In genomic region chr11:96007516-96008235, GRCm38 (mm10) we compare ENCODE assay signal across 8 mouse cellular contexts. TPM values are rescaled to one million over a fixed set of nuclear protein-coding genes. Genes with fewer than 3 reads are reported as not detected.
A peak's percentile ranks its signal among the peaks of the same experiment; 100 is the strongest.
DNase-seq lines count a peak whose midpoint lies in the region; ATAC-seq and TF ChIP-seq lines count a peak whose summit lies in the region.

No protein-coding gene starts in this region.

- peak overlapping the region; percentile 37 for H3K9ac ChIP-seq in hindbrain, postnatal 0 days (replicated peaks; ENCODE audit: low read length)
- peak overlapping the region; percentile 95 for H3K9ac ChIP-seq in midbrain, embryonic 12.5 days (replicated peaks)

- DNase-seq in adrenal gland, postnatal 14 days, result peak; percentile 14
- no peak for DNase-seq in adrenal gland, adult 18-20 months (ENCODE audit: low spot score in 2 of 2)
- peak; percentile 32 for DNase-seq in thymus, postnatal 0 days (ENCODE audit: low spot score)
- DNase-seq in thymus, adult 2 months, result no peak
- peak; percentile 27 for DNase-seq in hindbrain, postnatal 0 days (ENCODE audit: low spot score)
- no peak for DNase-seq in left cerebral cortex, postnatal 10 days (ENCODE audit: extremely low spot score in 1 of 2, low spot score in 2 of 2)
- no peak for DNase-seq in left cerebral cortex, adult 18-20 months (ENCODE audit: low spot score in 2 of 2)

- 3% methylated on average over 33 of the region's 33 CpGs for WGBS in thymus, adult 2 months
- WGBS in hindbrain, postnatal 0 days, result under 1% methylated on average over 32 of the region's 33 CpGs
- 0% methylated on average over 33 of the region's 33 CpGs for WGBS in midbrain, embryonic 12.5 days

- H3K36me3 ChIP-seq in thymus, adult 2 months (ENCODE audit: control insufficient read depth, insufficient read depth, low read length), result no peaks in the 10 kb centered on the region
- H3K36me3 ChIP-seq in hindbrain, postnatal 0 days (ENCODE audit: insufficient read depth, low read length), result no peaks in the 10 kb centered on the region
- H3K36me3 ChIP-seq in midbrain, embryonic 12.5 days, result no peaks in the 10 kb centered on the region

- H3K4me3 ChIP-seq in thymus, adult 2 months (ENCODE audit: control insufficient read depth, insufficient read depth, low read length), result no peak overlapping the region
- peak overlapping the region; percentile 37 for H3K4me3 ChIP-seq in hindbrain, postnatal 0 days (ENCODE audit: low read length)
- peak overlapping the region; percentile 96 for H3K4me3 ChIP-seq in midbrain, embryonic 12.5 days

- no peak overlapping the region for H3K27ac ChIP-seq in thymus, adult 2 months (ENCODE audit: control insufficient read depth, insufficient read depth, low read length)
- peak overlapping the region; percentile 51; the same call in 1 of the 2 replicates for H3K27ac ChIP-seq in hindbrain, postnatal 0 days
- peak overlapping the region; percentile 99 for H3K27ac ChIP-seq in midbrain, embryonic 12.5 days (replicated peaks)

- no peak for TF ChIP-seq POLR2A in thymus, adult 2 months (IDR thresholded peaks at IDR 0.05; ENCODE audit: control insufficient read depth, extremely low read depth, insufficient read depth, low read length, poor library complexity)

- H3K4me1 ChIP-seq in thymus, adult 2 months (replicated peaks; ENCODE audit: control insufficient read depth, insufficient read depth, low read length), result peaks cover 16% of the 10 kb centered on the region; the same call in 1 of the 2 replicates
- H3K4me1 ChIP-seq in hindbrain, postnatal 0 days (ENCODE audit: insufficient read depth, low read length), result peaks cover 5% of the 10 kb centered on the region; the same call in 1 of the 2 replicates
- peaks cover 24% of the 10 kb centered on the region for H3K4me1 ChIP-seq in midbrain, embryonic 12.5 days

- H3K27me3 ChIP-seq in thymus, adult 2 months (ENCODE audit: control insufficient read depth, insufficient read depth, low read length), result peaks cover 25% of the 10 kb centered on the region
- peaks cover 9% of the 10 kb centered on the region; the same call in 1 of the 2 replicates for H3K27me3 ChIP-seq in hindbrain, postnatal 0 days (ENCODE audit: insufficient read depth, low read length)
- H3K27me3 ChIP-seq in midbrain, embryonic 12.5 days, result no peaks in the 10 kb centered on the region

- TF ChIP-seq CTCF in thymus, adult 2 months (IDR thresholded peaks at IDR 0.05; ENCODE audit: borderline replicate concordance, control insufficient read depth, extremely low read depth, insufficient read depth, low read length, poor library complexity), result no peak
- TF ChIP-seq CTCF in hindbrain, postnatal 0 days (IDR thresholded peaks at IDR 0.05; ENCODE audit: low read depth), result no peak

- intact Hi-C loops in left cerebral cortex, postnatal 10 days (cut with DNase I), result loop anchor here (10.0 kb wide), 1 partner anchor 277 kb away; the partner anchor contains the start of genes Hoxb7 and Hoxb8

- peak overlapping the region; percentile 55 for H3K4me2 ChIP-seq in hindbrain, postnatal 0 days (ENCODE audit: low read depth, low read length)
- peak overlapping the region; percentile 83 for H3K4me2 ChIP-seq in midbrain, embryonic 12.5 days (replicated peaks)

- ATAC-seq in hindbrain, postnatal 0 days, result no peak
- no peak; the same call in none of the 2 replicates for ATAC-seq in midbrain, embryonic 12.5 days (ENCODE audit: low FRiP score, low read depth)

- no peaks in the 10 kb centered on the region for H3K9me3 ChIP-seq in hindbrain, postnatal 0 days (ENCODE audit: low read length)
- no peaks in the 10 kb centered on the region for H3K9me3 ChIP-seq in midbrain, embryonic 12.5 days

RNA-seq across cellular contexts. Expression of gene Igf2bp1, which starts 1.9 kb away (rescaled TPM):
- total RNA-seq in adrenal gland, postnatal 14 days (2021), result 5.0 and 8.4 TPM in 2 replicates
- total RNA-seq in adrenal gland, adult 18-20 months (2021), result under 1 TPM; 0.22 to 0.53 TPM
- 1.3 and 1.5 TPM in 2 replicates for polyA plus RNA-seq in thymus, postnatal 0 days (2015; fragmentation: Nextera tagmentation; extraction: Ambion mirVana)
- polyA plus RNA-seq in thymus, adult 2 months (2012; rRNA removed), result 0.01 and 0.13 TPM in 2 replicates
- 4.1 and 5.3 TPM in 2 replicates for total RNA-seq in hindbrain, postnatal 0 days (2014; rRNA removed)
- polyA plus RNA-seq in hindbrain, postnatal 0 days (2015; fragmentation: Nextera tagmentation; extraction: Ambion mirVana), result 2.8 and 3.5 TPM in 2 replicates
- polyA plus RNA-seq in midbrain, embryonic 12.5 days (2016; fragmentation: Nextera tagmentation; extraction: Ambion mirVana), result 98.1 and 104 TPM in 2 replicates
- under 1 TPM; 0.10 to 0.75 TPM for total RNA-seq in left cerebral cortex, postnatal 10 days (2021)
- under 1 TPM in 1 of 2 experiments, not detected in 1; 0.37 TPM for total RNA-seq in left cerebral cortex, adult 18-20 months (2021)

RNA-seq across cellular contexts. Expression of gene Gip, which starts 16.7 kb away (rescaled TPM):
- not detected in 2 replicates for total RNA-seq in adrenal gland, postnatal 14 days (2021)
- total RNA-seq in adrenal gland, adult 18-20 months (2021), result not detected
- polyA plus RNA-seq in thymus, postnatal 0 days (2015; fragmentation: Nextera tagmentation; extraction: Ambion mirVana), result 3.1 and 3.8 TPM in 2 replicates
- polyA plus RNA-seq in thymus, adult 2 months (2012; rRNA removed), result 0.26 and 0.86 TPM in 2 replicates
- total RNA-seq in hindbrain, postnatal 0 days (2014; rRNA removed), result not detected in 2 replicates
- polyA plus RNA-seq in hindbrain, postnatal 0 days (2015; fragmentation: Nextera tagmentation; extraction: Ambion mirVana), result not detected in 2 replicates
- polyA plus RNA-seq in midbrain, embryonic 12.5 days (2016; fragmentation: Nextera tagmentation; extraction: Ambion mirVana), result not detected in 2 replicates
- total RNA-seq in left cerebral cortex, postnatal 10 days (2021), result not detected
- not detected for total RNA-seq in left cerebral cortex, adult 18-20 months (2021)

RNA-seq across cellular contexts. Expression of gene Snf8, which starts 27.0 kb away (rescaled TPM):
- 77.7 and 79.2 TPM in 2 replicates for total RNA-seq in adrenal gland, postnatal 14 days (2021)
- total RNA-seq in adrenal gland, adult 18-20 months (2021), result 10 to 100 TPM; 81.1 to 87.0 TPM
- polyA plus RNA-seq in thymus, postnatal 0 days (2015; fragmentation: Nextera tagmentation; extraction: Ambion mirVana), result 128 and 144 TPM in 2 replicates
- polyA plus RNA-seq in thymus, adult 2 months (2012; rRNA removed), result 28.7 and 30.3 TPM in 2 replicates
- 18.6 and 21.4 TPM in 2 replicates for total RNA-seq in hindbrain, postnatal 0 days (2014; rRNA removed)
- polyA plus RNA-seq in hindbrain, postnatal 0 days (2015; fragmentation: Nextera tagmentation; extraction: Ambion mirVana), result 114 and 115 TPM in 2 replicates
- 111 and 126 TPM in 2 replicates for polyA plus RNA-seq in midbrain, embryonic 12.5 days (2016; fragmentation: Nextera tagmentation; extraction: Ambion mirVana)
- 10 to 100 TPM; 87.1 to 96.3 TPM for total RNA-seq in left cerebral cortex, postnatal 10 days (2021)
- 100 to 1,000 TPM; 104 to 106 TPM for total RNA-seq in left cerebral cortex, adult 18-20 months (2021)

RNA-seq across cellular contexts. Expression of gene Ube2z, which starts 57.5 kb away (rescaled TPM):
- total RNA-seq in adrenal gland, postnatal 14 days (2021), result 43.8 and 45.2 TPM in 2 replicates
- 10 to 100 TPM; 49.3 to 57.7 TPM for total RNA-seq in adrenal gland, adult 18-20 months (2021)
- polyA plus RNA-seq in thymus, postnatal 0 days (2015; fragmentation: Nextera tagmentation; extraction: Ambion mirVana), result 27.1 and 28.4 TPM in 2 replicates
- polyA plus RNA-seq in thymus, adult 2 months (2012; rRNA removed), result 43.3 and 47.9 TPM in 2 replicates
- total RNA-seq in hindbrain, postnatal 0 days (2014; rRNA removed), result 48.2 and 50.1 TPM in 2 replicates
- 30.3 and 32.9 TPM in 2 replicates for polyA plus RNA-seq in hindbrain, postnatal 0 days (2015; fragmentation: Nextera tagmentation; extraction: Ambion mirVana)
- polyA plus RNA-seq in midbrain, embryonic 12.5 days (2016; fragmentation: Nextera tagmentation; extraction: Ambion mirVana), result 36.1 and 42.1 TPM in 2 replicates
- total RNA-seq in left cerebral cortex, postnatal 10 days (2021), result 10 to 100 TPM; 63.0 to 64.2 TPM
- 10 to 100 TPM; 61.9 to 63.1 TPM for total RNA-seq in left cerebral cortex, adult 18-20 months (2021)

Comparison
In these comparisons a context has a peak if more than half of its experiments do, and no peak if none do; other contexts are left out.
1. DNase-seq: peak in adrenal gland, postnatal 14 days (single experiment), thymus, postnatal 0 days (single experiment) and hindbrain, postnatal 0 days (single experiment); none in adrenal gland, adult 18-20 months (0 of 2), thymus, adult 2 months (single experiment), left cerebral cortex, postnatal 10 days (0 of 2) and left cerebral cortex, adult 18-20 months (0 of 2).